Mouse (Mus musculus) thymus, postnatal 10 days (tissue): Measurements from ENCODE around the gene Gm20388.
"Not testable (repeated sequence)": the region's sequence is repeated elsewhere in the genome, so short reads cannot be mapped to it uniquely, and the experiment has no call there.

Source experiments
- DNase-seq, 2 experiments: peaks; one replicate each; pipeline ENCODE4 v3.0.0; 2021; ENCODE audit warnings: low spot score in 2 of 2

Gene Gm20388

GRCm38 (mm10) chr8:120334261-120334660, 423.6 kb downstream of the Gm20388 start:
- DNase-seq = not testable (repeated sequence)

- DNase-seq = no peak
Measured at GRCm38 (mm10) chr8:120334878-120335261, 424.2 kb downstream of the Gm20388 start.

DNA sequence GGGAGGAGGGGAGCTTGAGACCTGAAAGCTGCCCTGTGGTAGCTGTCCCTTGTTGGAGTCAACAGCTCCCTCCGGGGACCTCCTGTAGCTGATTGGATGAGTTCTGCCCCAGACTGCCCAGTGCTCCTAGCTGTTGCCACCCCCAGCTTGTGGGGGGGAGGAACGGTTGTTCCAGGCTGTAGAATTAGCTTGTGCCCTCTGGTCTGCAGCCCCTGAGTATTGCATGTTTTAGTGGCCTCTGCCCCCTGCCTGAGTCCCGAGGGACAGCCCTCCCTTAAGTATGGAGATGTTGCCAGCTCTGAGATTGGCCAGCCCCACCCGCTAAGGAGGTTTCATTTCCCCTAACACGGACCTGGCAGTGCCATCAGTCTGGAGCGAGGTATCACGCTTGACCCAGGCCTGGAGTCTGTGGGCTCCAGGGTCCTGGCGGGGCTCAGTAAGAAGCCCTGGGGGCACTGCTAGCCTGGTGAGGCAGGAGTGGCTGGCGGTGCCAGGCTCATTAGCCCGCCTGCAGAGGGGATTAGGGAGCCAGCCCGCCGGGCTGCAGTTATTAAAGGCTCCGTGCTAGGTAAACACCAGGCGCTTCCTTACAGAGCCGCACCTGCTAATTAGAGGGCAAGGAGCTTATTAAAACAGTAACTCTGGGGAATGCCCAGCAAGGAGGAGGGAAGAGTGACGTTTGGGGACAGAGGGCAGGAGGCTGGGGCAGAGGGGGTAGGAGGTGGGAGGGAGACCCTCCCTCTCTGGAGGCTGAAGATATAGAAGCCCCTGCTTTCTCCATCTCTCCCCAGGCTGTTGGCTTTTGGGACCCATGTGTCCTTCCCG, 424.8 kb downstream of the Gm20388 start:
- no peak for DNase-seq

GRCm38 (mm10) chr8:120336087-120336380, 425.4 kb downstream of the Gm20388 start:
- DNase-seq = no peak

GRCm38 (mm10) chr8:120336909-120337555, 426.4 kb downstream of the Gm20388 start:
- no peak for DNase-seq

DNA sequence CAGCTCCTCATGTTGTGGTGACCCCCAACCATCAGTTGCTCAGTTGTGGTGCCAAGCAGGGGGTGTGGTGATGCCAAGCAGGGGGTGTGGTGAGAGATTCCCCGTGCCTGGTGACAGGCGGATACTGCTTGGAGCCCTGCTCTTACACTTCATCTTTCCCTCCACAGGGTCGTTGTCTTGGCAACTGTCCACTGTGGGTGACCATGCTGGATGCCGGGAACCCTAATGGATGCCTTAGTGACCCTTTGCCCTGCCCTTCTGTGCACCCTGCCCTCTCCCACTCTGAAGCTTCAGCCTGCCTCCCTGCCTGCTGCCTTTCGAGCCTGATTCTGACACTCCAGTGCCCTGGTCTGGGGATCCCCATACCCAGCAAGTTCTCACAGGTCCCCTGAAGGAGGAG, 427.0 kb downstream of the Gm20388 start:
- no peak for DNase-seq

DNA sequence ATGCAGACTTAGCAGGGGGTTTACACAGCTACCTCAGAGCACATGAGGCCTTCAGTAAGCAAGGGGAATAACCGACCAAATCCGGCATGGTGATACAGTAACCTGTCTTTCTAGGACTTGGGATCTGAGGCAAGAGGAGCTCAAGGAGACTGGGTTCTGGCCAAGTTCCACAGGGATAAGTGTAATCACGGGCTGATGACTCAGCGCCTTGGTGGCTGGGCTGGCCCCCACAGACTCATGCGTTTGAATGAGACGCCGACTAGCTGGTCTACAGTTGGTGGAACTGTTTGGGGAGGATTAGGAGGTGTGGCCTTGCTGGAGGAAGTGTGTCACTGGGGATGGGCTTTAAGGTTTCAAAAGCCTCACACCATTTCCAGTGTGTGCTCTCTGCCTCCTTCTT, 428.0 kb downstream of the Gm20388 start:
- DNase-seq = no peak

DNA sequence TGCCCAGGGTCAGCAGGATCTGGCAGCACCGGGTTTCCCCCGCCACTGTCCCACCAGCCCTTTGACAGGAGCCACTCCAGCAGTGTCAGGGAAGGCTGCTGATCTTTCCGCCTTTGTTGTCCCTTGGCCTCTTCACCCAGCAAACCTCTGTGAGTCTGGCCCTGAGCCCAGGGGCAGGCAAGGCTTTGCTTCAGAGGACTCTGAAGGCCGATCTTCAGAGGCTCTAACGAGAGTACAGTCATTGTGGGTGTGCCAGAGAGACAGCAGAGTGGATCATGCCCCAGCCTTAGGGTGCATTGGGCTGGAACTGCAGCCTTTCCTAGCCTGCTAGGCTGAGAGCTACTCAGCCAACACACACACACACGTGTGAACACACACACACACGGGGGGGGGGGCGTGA, 429.1 kb downstream of the Gm20388 start:
- no peak for DNase-seq

GRCm38 (mm10) chr8:120341124-120341523, 430.5 kb downstream of the Gm20388 start:
- DNase-seq = no peak

GRCm38 (mm10) chr8:120342847-120343548, 432.4 kb downstream of the Gm20388 start:
- no peak for DNase-seq

GRCm38 (mm10) chr8:120343582-120343981, 432.9 kb downstream of the Gm20388 start:
- no peak for DNase-seq

DNA sequence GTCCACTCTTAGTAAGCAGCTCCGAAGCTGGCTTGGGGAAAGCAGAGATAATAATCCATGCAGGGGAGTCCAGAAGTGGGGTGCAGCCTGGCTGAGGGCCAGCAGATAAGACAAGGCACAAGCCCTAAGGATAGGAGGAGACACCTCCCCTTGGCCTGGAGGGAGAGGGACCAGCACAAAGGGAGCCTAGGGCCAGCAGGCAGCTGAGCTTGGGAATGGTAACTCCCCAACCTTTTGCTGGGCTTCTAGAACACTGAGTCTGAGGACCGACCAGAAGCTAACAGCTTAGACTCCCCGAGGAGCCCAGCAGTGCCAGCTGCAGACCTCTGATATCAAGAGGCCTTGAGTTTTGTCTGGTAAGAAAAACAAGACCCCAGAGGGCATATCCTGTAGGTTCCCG, 433.5 kb downstream of the Gm20388 start:
- no peak for DNase-seq

DNA sequence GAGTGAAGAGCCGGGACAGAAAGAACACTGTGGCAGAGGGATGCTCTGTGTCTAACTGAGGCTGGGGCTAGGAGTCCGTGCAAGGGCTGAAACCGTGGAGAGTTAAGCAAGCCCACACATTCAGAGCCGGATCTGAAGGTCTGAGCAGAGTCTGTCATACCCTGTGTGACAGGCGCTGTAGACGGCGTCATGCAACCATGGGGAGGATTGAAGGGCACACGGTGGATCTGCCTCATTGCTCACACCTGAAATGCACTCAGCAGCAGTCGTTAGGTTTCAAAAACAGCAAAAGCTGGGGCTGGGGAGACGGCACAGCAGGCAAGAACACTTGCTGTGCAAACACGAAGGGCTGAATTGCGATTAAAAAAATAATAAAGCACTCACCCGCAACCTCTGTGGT, 433.9 kb downstream of the Gm20388 start:
- DNase-seq = no peak

DNA sequence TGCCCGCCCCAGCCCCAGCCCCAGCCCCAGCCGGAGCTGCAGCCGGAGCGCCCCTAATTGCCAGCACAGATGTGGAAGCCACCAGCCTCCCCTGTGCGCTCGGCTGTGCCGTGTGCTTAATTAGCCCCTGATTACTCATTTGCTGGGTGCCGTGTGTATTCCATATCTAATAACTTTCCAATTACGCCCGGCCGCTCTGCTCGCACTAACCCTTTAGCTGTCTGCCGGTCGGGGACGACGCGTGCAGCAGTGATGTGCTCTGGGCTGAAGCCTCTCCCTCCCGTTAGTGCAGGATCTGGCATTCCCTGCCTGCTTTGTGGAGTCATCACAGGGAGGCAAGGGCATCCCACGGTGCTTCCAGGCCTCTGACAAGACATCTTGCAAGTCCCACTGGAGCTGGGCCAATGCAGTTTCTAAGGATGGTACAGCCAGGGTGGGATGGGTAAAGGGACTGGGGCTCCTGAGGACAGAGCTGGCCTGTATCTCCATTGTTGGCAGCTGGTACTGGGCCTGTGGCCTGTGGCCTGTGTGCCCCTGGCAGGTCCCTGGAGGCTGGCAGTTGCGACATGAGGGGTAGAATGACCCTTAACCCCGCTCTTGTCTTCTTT, 437.2 kb downstream of the Gm20388 start:
- no peak for DNase-seq

GRCm38 (mm10) chr8:120348922-120349321, 438.3 kb downstream of the Gm20388 start:
- no peak for DNase-seq

DNA sequence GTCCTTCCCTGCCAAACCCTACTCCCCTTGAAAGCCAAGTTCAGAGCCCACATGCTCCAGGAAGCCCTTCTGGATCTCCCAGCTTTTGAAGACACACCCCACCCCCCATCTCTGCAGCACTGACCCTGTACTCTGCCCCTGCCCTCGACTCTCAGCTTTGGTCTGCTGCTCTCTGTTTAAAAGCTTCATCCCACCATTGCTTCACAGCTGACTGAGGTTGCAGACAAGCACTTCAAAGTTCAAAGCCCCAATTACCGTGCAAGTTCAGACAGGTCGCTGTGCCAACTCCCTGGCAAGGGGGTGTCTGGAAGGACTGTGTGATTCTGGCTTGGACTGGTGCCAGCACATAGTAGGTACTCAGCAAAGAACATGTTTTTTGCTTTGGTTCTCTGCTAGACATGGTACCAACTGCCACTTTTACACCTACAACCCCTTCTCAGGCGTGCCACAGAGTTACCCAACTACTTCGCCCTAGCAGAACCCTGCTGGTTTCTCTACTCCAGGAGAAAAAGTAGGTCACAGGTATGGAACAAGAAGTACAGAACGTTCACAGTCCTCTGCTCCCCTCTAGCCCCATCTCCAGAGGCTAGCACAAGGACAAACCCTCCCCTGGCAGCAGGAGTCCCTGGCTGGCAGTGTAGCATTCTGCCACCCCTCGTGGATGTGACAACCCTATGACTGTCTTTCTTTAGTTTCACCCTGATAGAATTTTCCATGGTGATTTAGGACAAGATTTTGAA, 440.9 kb downstream of the Gm20388 start:
- DNase-seq = no peak

DNA sequence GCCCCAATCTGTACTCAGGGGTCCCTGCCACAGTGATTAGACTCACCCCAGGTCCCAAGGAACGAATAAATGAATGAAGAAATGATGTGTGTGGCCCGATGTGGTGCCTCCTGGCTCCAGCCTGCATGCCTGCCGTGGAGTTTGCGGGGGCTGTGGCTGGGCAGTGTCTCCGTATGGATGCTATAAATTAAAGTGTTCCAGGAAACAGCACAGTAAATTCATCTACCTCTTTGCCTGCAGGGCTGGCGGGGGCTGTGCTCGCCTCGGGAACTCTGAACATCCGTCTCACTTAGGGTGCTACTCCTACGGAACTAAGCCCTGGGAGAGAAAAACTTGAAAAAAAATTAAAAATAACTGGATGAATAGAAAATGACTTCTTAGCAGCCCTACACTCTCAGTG, 441.5 kb downstream of the Gm20388 start:
- DNase-seq = no peak

DNA sequence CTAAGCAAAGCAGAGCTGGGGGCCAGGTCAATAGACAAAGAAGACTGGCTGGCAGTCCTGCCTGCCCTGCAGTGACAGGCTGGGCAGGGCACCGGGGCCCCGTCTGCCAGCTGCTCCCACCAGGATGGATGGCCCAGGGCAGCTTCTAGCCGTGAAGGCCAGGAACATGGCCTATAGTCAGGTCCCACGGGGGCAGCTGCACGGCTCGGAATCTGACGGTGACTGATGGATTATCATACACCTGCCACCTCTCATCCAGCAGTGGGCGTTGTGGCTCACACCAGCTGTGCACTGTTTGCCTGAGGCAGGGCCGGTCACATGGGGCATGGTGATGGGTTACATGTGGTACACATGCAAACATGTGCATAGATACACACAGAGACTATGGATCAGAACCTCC, 445.4 kb downstream of the Gm20388 start:
- DNase-seq = no peak

DNA sequence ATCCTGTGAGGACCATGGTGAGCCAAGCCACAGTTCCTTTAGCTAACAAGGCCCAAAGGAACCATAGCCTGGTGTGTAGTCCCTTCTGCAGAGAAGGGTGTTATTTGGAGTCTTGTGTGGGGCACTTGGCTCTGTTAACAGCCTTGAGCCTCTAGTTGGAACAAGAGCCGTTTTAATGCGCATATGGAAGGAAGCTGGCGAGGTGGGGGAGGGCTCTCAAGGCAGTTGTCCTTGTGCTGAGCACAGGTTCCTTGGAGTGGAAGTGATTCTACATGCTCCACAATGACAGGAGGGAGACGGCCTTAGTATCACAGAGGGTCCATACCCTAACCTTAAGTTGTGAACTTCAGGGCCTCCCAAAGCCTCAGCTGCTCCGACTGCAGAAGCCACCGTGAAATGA, 446.9 kb downstream of the Gm20388 start:
- no peak for DNase-seq

DNA sequence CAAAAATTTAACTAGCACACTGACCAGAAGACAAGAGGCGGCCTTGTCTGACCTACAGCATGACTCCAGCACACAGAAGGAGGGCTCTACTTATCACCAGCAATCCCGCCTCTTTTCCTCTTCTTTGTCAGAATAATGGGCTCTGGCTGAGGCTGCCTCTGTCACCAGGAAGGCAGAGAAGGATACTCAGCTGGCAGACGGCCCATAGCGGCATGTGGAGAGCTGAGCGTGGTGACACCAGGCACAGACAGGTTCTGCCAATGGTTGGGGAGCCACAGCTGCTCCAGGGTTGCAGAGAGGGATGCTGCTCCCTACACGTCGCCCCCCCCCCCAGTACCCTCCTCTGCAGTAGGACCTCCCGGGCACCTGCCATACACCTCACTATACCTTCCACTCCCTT, 450.7 kb downstream of the Gm20388 start:
- no peak for DNase-seq

DNA sequence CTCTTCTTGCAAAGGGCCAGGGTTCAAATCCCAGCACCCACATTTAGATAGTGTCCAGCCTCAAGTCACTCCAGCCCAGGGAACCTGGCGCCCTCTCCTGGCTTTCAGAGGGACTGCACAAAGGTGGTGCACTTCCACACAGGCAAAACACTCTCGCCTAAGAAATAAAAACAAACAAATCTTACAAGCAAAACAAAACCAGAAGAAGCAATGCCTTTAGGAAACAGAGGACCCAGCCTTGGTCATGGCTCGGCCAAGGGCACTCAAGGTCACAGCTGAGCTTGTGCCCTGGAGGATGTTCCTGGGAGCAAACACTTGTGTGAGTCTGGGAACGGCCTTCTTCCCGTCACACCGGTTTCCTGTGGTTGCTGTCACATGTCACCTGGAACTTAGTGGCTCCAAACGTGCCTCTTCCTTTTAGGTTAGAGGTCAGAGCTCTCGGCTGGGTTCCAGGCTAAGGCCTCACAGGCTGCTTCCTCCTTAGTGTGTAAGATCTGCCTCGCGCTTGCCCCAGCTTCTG, 453.0 kb downstream of the Gm20388 start:
- peak in 1 of 2 experiments; percentile 52 for DNase-seq
